Mouse (Mus musculus) erythroid progenitor cell, adult 5-6 weeks (primary cell): Measurements from ENCODE around the gene Rabggtb. TPM values are rescaled to one million over a fixed set of nuclear protein-coding genes. Genes with fewer than 3 reads are reported as not detected.

Source experiments
- ATAC-seq: replicated peaks from 2 replicates; pipeline ENCODE4 v1.8.0; 2016; ENCODE audit warnings: moderate number of reproducible peaks, mild to moderate bottlenecking, moderate TSS enrichment, inconsistent platforms; ENCODE audit not compliant: poor library complexity, low FRiP score, severe bottlenecking
- total RNA-seq, 2 experiments: library from RNA; stranded (forward) in 1 of 2; stranded (reverse) in 1 of 2; fragments of 150-400 nt in 1 of 2; fragments of 186-747, 209-891 nt in 1 of 2; gene quantifications; 2 replicates each; pipeline versions ENCODE4 v1.2.3 to v1.2.4; 2015 to 2017; ENCODE audit warnings: low replicate concordance in 2 of 2

Rabggtb gene
- total RNA-seq (2015; ENCODE audit: low replicate concordance) (174 and 210 TPM in 2 replicates), total RNA-seq (2017; ENCODE audit: low replicate concordance) (142 and 143 TPM in 2 replicates)

GRCm38 (mm10) chr3:153912546-153913509 lies at the start of gene Rabggtb:
Rabggtb (minus strand) TSS chr3:153913009.
- peak; percentile 88 for ATAC-seq

- no peak for ATAC-seq
These were observed 49.0 kb upstream of the Rabggtb start for GRCm38 (mm10) chr3:153961632-153962389.

GRCm38 (mm10) chr3:153960884-153961283 lies 48.1 kb upstream of the Rabggtb start:
- no peak for ATAC-seq

- 0 out of 2 replicates have a peak, but pooled peaks have one; percentile 36 for ATAC-seq
These were observed 47.0 kb upstream of the Rabggtb start for GRCm38 (mm10) chr3:153959731-153960207.

GRCm38 (mm10) chr3:153959035-153959730 lies 46.4 kb upstream of the Rabggtb start:
- ATAC-seq = peak; percentile 47; the same call in 1 of the 2 replicates

GRCm38 (mm10) chr3:153957916-153958315 lies 45.1 kb upstream of the Rabggtb start:
- no peak for ATAC-seq

GRCm38 (mm10) chr3:153948176-153948575 lies 35.4 kb upstream of the Rabggtb start:
- no peak for ATAC-seq

GRCm38 (mm10) chr3:153947271-153947670 lies 34.5 kb upstream of the Rabggtb start:
- no peak for ATAC-seq

GRCm38 (mm10) chr3:153944335-153944990 lies 31.7 kb upstream of the Rabggtb start, which contains the start of gene Acadm:
Acadm (minus strand) TSS chr3:153944632.
- ATAC-seq = peak; percentile 92

- ATAC-seq = peak; percentile 31
These were observed 31.1 kb upstream of the Rabggtb start for GRCm38 (mm10) chr3:153943901-153944334.

- no peak for ATAC-seq
These were observed 30.3 kb upstream of the Rabggtb start for GRCm38 (mm10) chr3:153943003-153943640.

GRCm38 (mm10) chr3:153941613-153942012 lies 28.8 kb upstream of the Rabggtb start:
- no peak for ATAC-seq

GRCm38 (mm10) chr3:153940486-153940885 lies 27.7 kb upstream of the Rabggtb start:
- ATAC-seq = no peak

GRCm38 (mm10) chr3:153940021-153940420 lies 27.2 kb upstream of the Rabggtb start:
- no peak for ATAC-seq

GRCm38 (mm10) chr3:153937116-153937810 lies 24.5 kb upstream of the Rabggtb start:
- no peak for ATAC-seq

- ATAC-seq = no peak
These were observed 23.1 kb upstream of the Rabggtb start for GRCm38 (mm10) chr3:153935878-153936277.

GRCm38 (mm10) chr3:153932461-153932860 lies 19.7 kb upstream of the Rabggtb start:
- no peak for ATAC-seq

GRCm38 (mm10) chr3:153929526-153929925 lies 16.7 kb upstream of the Rabggtb start:
- ATAC-seq = peak; percentile 67
